Mouse (Mus musculus): ENCODE measurements around the gene Tmub1.

Tmub1 gene

GRCm38 (mm10) chr5:24447624-24448298 is at the start of gene Tmub1:
TSS of gene Tmub1 (minus strand) at chr5:24447854.
- DNase-seq (ENCODE audit: low spot score): peak; percentile 73

DNA sequence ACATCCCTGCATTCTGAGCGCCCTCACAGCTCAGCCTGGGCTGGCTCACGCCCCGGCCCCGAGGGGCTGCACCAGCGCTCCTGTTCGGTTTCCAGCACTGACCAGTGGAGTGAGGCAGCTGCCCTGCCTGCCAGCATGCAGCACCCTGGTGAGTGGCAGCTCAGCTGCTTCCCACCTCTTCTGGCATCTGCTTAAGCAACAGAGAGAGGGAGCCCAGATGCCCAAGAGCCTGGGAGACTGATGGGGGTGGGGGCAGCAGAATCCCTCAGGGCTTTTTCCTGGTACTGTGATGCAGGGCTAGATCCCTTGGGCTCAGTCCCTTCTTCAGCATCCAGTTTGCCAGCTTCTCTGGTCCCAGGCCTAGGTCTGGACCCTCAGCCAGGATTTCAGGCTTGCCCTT is 49.1 kb upstream of the Tmub1 start:
- DNase-seq (ENCODE audit: low spot score): no peak

- no peak for DNase-seq (ENCODE audit: low spot score)
These were observed 47.4 kb upstream of the Tmub1 start for GRCm38 (mm10) chr5:24495019-24495418.

GRCm38 (mm10) chr5:24492546-24493285 is 45.1 kb upstream of the Tmub1 start:
- DNase-seq (ENCODE audit: low spot score): no peak

DNA sequence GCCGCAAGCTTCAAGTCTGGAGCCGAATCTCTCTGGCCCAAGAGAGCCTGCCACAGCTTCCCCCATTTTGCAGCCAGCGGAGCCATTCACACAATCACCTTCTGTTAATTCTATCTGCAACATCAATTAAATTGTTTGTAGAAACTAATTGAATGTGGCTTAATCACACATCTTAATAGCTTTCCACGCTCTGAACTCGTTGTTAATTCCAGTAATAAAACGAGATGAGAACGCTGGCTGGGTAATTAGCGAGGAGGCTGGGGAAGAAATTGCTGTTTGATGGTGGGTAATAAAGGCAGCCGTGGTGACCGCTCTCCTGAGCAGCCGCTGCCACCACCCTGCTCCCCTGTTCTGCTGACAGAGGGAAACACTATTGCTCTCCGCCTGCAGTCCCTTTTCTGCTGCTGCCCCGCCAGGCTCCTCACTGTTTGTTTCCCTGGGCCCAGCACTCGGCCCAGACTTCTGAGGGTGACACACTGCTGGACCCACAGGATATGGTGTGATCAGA is 42.8 kb upstream of the Tmub1 start:
- DNase-seq (ENCODE audit: low spot score): no peak

DNA sequence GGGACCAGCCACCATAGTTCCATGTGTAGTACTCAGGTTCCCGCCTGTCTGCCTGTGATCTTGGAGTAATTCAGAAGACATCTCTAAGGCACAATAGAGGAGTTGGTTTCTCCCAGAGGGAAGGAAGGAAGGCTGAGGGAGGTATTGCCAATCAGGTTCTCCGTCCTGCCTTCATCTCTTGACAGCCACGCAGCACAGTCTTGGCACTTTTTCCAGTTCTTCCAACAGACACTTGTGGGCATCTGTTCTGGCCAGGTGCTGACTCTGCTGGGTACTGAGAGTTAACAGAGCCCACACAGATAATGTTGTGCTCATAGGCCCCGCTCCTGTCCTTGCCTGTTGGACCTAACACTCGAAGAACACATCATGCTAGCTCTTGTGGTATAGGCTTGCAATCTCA is 39.1 kb upstream of the Tmub1 start:
- no peak for DNase-seq (ENCODE audit: low spot score)

GRCm38 (mm10) chr5:24486097-24486496 is 38.4 kb upstream of the Tmub1 start:
- peak; percentile 76 for DNase-seq (ENCODE audit: low spot score)

DNA sequence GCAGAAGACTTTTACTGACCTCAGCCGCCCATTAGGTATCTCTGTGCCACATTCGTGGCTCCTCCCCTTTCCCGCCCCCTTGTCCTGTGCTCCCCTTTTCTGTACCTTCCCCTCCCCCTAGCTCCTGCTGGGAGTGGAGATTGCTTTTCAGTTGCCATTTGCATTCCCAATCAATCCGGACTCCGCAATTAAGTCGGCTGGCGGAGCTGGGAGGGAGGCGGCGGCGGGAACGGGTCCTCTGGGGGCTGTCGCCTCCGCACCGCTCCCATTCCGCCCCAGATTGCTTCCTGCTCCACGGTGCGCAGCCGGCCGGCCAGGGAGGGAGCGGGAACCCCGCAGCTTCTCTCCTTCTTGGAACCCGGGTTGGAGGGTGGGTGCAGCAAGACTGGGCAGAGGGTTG is 37.3 kb upstream of the Tmub1 start:
- DNase-seq (ENCODE audit: low spot score): no peak

DNA sequence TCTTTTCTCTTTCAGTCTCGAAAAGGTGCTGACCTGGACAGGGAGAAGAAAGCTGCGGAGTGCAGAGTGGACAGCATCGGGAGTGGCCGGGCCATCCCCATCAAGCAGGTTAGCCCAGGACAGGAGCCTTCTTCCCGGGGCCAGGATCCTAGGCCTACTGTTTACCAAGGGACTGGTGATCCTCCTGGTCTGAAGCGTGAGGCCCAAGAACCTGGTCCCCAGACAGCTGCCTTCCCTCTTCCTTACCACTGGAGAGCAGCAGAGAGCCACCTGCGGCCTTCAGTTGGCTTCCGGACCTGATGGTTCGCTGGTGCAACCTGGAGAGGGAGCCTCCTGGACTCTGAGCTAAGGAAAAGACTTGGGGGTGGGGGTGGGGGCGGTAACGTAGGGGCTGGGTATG is 35.7 kb upstream of the Tmub1 start:
- peak; percentile 40 for DNase-seq (ENCODE audit: low spot score)

DNA sequence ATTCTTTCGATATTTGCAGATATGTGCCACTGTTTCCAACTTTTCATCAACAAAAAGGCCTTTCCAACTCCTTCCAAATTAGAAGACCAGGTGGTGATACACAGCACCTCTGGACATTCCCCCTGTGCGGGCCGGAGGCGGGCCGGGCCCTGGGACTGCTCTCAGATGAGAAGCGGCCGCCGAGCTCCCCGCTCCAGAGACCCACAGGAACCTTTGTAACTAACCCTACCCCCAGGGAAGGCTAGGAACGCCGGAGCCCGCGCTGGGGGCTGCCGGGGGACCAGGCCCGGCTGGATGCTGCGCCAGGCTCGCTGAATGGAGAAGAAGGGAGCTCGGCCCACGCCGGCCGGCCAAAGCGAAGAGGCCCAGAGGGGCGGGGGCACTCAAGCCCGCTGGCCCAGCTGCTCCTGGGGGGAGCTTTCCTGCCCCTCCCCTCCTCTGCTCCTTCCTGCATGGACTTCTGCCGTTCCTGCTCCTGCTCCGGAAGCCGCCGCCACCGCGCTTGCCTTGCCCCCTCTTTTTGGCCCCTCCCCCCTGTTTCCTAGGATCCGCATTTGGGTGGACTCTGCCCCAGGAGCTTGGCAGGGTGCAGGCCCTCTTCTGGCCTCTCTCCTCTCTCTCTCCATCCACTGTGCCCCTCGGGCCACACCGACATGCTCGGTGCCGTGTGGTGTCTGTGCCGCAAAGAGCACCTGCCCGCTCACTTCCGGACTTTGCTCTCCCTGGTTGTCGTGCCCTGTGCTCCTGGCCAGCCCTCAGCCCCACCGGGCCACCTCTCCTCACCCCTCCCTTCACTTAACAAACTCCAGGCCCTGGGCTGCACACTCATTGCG is 34.8 kb upstream of the Tmub1 start:
- no peak for DNase-seq (ENCODE audit: low spot score)

- peak; percentile 40 for DNase-seq (ENCODE audit: low spot score)
These were observed 34.0 kb upstream of the Tmub1 start for GRCm38 (mm10) chr5:24481647-24482046.

DNA sequence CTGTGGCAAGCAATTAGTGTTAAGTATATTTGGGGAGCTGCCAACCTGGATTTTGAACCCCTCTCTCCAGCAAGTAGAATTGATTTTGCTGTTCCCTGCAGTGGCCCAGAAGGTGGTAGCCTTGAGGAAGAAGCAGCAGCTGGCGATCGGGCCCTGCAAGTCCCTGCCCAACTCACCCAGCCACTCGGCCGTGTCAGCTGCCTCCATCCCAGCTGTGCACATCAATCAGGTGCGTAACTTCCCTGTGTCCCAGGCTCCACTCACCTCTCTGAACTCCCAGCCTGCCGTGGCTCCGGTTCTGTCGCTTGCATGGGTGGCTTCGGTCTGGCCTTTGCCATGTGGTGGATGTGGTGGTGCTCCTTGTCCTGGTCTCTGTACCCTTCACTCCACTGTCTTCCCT is 30.3 kb upstream of the Tmub1 start:
- no peak for DNase-seq (ENCODE audit: low spot score)

DNA sequence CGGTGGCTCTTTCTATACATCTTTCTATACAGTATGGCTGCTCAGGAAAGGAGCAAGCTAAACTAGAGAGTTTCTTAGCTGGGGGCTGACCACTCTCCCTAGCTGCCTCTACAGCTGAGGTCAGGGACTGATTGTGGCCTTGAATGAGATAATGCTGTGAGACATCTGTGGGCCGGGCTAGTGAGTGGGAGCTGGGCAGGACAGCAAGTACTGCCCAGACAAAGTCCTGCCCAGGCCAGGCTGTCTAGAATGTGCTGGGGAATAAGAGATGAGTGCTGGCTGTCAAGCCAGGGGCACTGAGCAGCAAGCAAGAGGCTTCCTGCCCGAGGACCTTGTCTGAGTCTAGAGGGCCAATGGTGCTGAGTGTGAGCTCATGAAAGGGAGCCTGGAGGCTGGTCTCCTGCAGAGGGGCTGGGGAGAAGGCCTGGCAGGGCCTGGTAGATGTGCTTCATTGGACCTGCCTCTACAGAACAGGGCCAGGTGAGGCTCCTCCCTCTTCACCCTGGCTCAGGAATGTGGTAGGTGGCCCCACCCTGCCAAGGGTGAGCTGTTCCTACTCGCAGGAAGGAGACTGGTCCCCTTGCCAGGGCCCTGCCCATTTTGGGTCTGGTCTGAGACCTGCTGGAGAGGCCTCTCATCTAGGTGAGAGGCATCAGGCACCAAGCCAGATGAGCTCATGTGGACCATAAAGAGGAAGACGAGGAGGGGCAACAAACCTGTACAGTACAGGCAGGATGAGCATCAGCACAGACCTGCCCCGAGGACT is 28.0 kb upstream of the Tmub1 start:
- DNase-seq (ENCODE audit: low spot score): no peak

- DNase-seq (ENCODE audit: low spot score): no peak
These were observed 27.1 kb upstream of the Tmub1 start for GRCm38 (mm10) chr5:24474723-24475261.

DNA sequence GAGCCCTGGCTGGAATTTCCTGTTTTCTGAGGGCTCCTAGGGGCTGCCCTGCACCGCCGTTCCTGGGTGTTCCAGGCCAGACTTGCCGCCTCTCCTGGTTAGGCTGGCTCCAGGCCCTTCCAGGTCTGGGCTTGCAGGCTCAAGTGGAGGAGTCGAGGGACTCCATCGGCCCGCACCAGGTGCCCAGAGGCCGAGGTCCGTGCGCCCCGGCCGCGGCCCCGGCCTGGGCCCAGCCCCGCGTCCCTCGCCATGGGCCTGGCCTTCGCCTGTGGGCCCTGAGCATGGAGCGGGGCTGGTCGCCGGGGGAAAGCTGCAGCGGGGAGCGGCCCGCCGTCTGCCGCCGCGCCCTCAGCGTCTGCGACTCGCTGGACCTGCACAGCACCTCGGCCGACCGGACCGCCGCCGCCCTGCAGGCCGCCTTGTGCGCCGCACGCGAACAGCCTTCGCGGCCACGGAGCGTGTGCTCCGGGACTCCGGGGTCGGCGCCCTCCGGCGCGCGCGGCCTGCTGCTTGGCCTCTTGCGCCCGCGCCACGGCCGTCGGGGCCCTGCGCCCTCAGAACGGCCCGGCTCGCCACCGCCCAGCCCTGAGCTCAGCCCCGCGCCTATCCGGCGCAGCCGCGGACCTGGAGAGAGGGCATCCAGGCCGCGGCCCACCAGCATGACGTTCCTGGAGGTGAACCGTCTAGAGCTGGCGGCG is 26.5 kb upstream of the Tmub1 start:
- DNase-seq (ENCODE audit: low spot score): no peak

- DNase-seq (ENCODE audit: low spot score): no peak
These were observed 25.4 kb upstream of the Tmub1 start for GRCm38 (mm10) chr5:24472884-24473619.

- peak; percentile 76 for DNase-seq (ENCODE audit: low spot score)
These were observed 22.9 kb upstream of the Tmub1 start for GRCm38 (mm10) chr5:24470600-24470999.

DNA sequence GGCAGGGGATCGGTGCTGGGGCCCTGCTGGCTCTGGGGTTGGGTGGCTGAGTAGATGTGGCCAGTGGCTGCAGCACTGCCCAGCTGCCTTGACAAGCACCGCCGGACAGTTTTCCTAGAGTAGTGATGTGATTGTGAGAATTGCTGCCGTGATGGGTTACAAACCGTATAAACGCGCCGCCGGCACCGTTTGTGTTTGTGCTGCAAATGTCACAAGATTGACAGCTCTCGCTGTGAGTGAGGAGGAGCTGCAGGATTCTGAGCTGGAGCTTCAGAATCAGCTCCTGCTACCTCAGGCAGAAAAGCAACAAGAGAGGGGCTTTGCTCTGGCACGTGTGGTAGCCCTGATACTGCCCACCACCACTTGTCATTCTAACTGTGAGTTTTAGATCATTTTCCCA is 19.1 kb upstream of the Tmub1 start:
- DNase-seq (ENCODE audit: low spot score): no peak

- DNase-seq (ENCODE audit: low spot score): no peak
These were observed 8.0 kb upstream of the Tmub1 start for GRCm38 (mm10) chr5:24455613-24456012.

DNA sequence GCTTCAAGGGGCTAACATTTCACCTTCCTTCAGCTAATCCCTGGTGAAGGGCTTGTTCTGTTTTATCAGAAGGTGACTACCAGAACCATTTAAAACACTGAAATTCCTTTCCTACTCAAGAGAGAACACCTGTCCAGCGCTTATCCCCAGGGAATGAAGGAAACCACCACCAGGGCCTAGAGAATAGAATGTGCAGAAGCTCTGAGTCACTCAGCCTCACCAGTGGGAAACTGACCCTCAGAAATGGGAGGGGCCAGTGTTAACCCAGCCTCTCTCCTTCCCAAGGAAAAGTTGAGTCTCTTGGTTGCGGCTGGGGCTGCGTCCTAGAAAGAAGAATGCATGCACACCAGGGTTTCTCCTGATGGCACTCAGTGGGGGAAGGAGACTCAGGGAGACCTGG is 7.4 kb upstream of the Tmub1 start:
- DNase-seq (ENCODE audit: low spot score): no peak
